Comparison of ENCODE assay signal across 10 mouse cellular contexts in the genomic region with DNA sequence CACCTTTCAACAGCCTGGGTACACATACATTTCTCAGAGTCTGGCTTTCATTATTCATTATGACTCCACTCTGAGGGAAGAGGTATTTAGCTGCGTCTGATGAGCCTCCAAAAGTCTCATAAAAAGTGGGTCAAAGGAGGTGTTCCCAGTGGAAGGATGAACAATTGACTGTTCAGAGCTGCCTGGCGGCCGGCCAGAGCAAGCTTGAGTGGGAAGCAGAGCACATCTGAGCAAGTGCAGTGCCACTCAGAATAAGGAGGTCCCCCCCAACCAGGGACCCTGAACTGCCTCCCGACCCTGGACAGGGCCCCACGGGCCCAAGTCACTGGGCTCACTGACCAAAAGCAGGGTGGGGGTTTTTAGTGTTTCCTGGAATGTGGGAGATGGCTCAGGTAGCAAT.
DNase-seq lines count a peak whose midpoint lies in the region; ATAC-seq and TF ChIP-seq lines count a peak whose summit lies in the region.
"Had no signal": no experiment of that assay in that cellular context is flagged by ENCODE, and none has a peak within 500 bp of the region (broad histone marks: within the 10 kb centered on the region; RNA-seq: fewer than 3 reads in every experiment).

No protein-coding gene starts in this region.

- H3K4me3 ChIP-seq in intestine, postnatal 0 days (ENCODE audit: low read depth, low read length), result no peak overlapping the region

- H3K27me3 ChIP-seq in intestine, postnatal 0 days (replicated peaks; ENCODE audit: control insufficient read depth, insufficient read depth, low read length), result no peaks in the 10 kb centered on the region

- no peak for ATAC-seq in intestine, postnatal 0 days
- no peak for ATAC-seq in megakaryocyte, adult 5-6 weeks (ENCODE audit: poor library complexity, severe bottlenecking)

- DNase-seq in gastrocnemius, postnatal 10 days, result peak; percentile 18
- no peak for DNase-seq in gastrocnemius, postnatal 14 days
- peak; percentile 13 to 19 for DNase-seq in adrenal gland, postnatal 36 days
- peak; percentile 15 to 30 for DNase-seq in frontal cortex, postnatal 25 days (ENCODE audit: low spot score in 2 of 2)
- DNase-seq in left cerebral cortex, postnatal 25 days (ENCODE audit: low spot score in 2 of 2), result peak; percentile 46 to 71
- no peak for DNase-seq in heart, adult 11 months

- no peak overlapping the region for H3K9ac ChIP-seq in intestine, postnatal 0 days (ENCODE audit: low read depth, low read length)

- intact Hi-C loops in gastrocnemius, postnatal 14 days (cut with DNase I; ENCODE audit: low total_unique reads), result no loop called here
- intact Hi-C loops in left cerebral cortex, postnatal 25 days (cut with DNase I), result no loop called here

- no peaks in the 10 kb centered on the region for H3K9me3 ChIP-seq in intestine, postnatal 0 days (ENCODE audit: control insufficient read depth)
- H3K9me3 ChIP-seq: G1E had no signal

- H3K27ac ChIP-seq in intestine, postnatal 0 days (ENCODE audit: low read depth, low read length), result no peak overlapping the region
- H3K27ac ChIP-seq: macrophage had no signal

- WGBS in intestine, postnatal 0 days, result 39% methylated on average over 5 of the region's 5 CpGs

- H3K4me2 ChIP-seq in intestine, postnatal 0 days (replicated peaks; ENCODE audit: low read depth), result no peak overlapping the region

- no peaks in the 10 kb centered on the region for H3K4me1 ChIP-seq in intestine, postnatal 0 days (replicated peaks; ENCODE audit: control insufficient read depth, insufficient read depth, low read length)

- TF ChIP-seq CTCF in intestine, postnatal 0 days (IDR thresholded peaks at IDR 0.05; ENCODE audit: low read depth), result no peak

- H3K36me3 ChIP-seq in intestine, postnatal 0 days (ENCODE audit: control insufficient read depth, insufficient read depth), result no peaks in the 10 kb centered on the region
- H3K36me3 ChIP-seq: G1E had no signal

Comparison
In these comparisons a context has a peak if more than half of its experiments do, and no peak if none do; other contexts are left out.
1. DNase-seq: peak in gastrocnemius, postnatal 10 days (single experiment), adrenal gland, postnatal 36 days (2 of 2), frontal cortex, postnatal 25 days (2 of 2) and left cerebral cortex, postnatal 25 days (2 of 2); none in gastrocnemius, postnatal 14 days (single experiment) and heart, adult 11 months (single experiment).